Mouse (Mus musculus): ENCODE measurements around the gene Sdhb. TPM values are rescaled to one million over a fixed set of nuclear protein-coding genes. Genes with fewer than 3 reads are reported as not detected.

Sdhb gene
- polyA plus RNA-seq, 1 experiment = 703 TPM

DNA sequence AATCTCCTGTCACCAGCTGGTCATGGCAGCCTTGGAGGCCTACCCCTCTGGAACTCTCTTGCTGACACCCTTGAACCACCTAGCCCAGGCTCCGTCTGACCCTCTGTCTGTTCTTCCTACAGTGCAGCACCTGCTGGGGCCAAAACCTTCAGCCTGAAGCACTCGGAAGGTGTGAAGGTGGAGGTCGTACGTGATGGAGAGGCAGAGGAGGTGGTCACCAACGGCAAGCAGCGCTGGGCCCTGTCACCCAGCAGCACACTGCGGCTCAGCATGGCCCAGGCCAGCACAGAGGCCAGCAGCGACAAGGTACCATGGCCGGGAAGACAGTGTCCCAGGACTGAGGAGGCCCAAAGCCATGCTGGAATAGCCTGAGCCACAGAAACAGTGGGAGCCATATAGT is 43.6 kb upstream of the Sdhb start:
- Histone ChIP-seq H3K4me1 (ENCODE audit: control insufficient read depth, insufficient read depth, low read length) (no peaks in the 10 kb centered on the region), H3K36me3 (ENCODE audit: control insufficient read depth, insufficient read depth, low read length) (no peaks in the 10 kb centered on the region), H3K27me3 (replicated peaks; ENCODE audit: control insufficient read depth, insufficient read depth, low read length) (no peaks in the 10 kb centered on the region), H3K27ac (ENCODE audit: insufficient read depth, low read depth, low read length) (no peak overlapping the region), H3K4me3 (ENCODE audit: insufficient read depth, low read depth, low read length) (no peak overlapping the region)
- TF ChIP-seq CTCF (conservative IDR thresholded peaks at IDR 0.05; ENCODE audit: insufficient read depth, insufficient read length, low read depth, low read length) = no peak
- TF ChIP-seq POLR2A (IDR thresholded peaks at IDR 0.05; ENCODE audit: low read depth, low read length) = no peak
- no peak for DNase-seq
- 90% methylated on average over 9 of the region's 9 CpGs for WGBS

DNA sequence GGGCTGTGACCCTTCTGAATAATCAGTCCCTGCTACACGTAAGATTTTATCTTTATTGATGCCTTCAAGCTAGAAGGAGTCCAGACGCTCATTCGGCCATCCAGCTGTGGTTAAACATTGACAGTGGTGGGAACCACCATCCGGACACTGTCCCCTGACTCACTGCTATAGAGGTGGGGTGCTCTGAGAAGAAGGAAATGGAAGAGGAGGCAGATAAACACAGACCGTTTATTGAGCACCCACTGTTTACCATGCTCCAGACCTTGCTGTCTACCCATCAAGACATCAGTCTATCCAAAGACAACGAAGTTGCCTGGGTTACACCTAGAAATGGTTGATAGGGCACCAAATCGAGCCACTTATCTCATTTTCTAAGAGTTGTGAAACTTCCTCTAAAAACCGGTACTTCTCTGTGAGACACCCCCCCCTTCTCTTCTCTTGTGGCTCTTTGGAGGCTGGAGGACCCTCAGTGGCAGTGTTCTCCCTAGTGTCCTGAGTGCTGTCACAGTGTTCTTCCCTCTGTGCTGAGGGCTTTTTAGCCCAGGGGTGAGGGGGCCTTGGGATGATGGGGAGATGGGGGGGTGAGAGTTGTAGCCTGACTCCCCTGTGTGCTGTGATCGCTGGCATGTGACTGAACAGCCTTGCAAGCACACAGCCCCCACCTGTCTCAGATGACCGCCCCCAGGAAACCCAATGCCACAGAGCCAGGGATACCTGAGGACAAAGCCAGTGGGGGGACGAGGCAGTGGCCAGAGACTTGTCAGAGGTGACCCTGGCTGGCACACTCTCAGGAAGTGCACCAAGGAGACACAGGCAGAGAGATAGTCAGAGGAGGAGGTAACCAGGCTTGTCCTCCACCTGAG is 40.8 kb upstream of the Sdhb start:
- Histone ChIP-seq H3K27me3 (replicated peaks; ENCODE audit: control insufficient read depth, insufficient read depth, low read length) (no peaks in the 10 kb centered on the region), H3K4me1 (ENCODE audit: control insufficient read depth, insufficient read depth, low read length) (no peaks in the 10 kb centered on the region), H3K27ac (ENCODE audit: insufficient read depth, low read depth, low read length) (no peak overlapping the region), H3K36me3 (ENCODE audit: control insufficient read depth, insufficient read depth, low read length) (no peaks in the 10 kb centered on the region), H3K4me3 (ENCODE audit: insufficient read depth, low read depth, low read length) (no peak overlapping the region)
- TF ChIP-seq POLR2A (IDR thresholded peaks at IDR 0.05; ENCODE audit: low read depth, low read length) (no peak), CTCF (conservative IDR thresholded peaks at IDR 0.05; ENCODE audit: insufficient read depth, insufficient read length, low read depth, low read length) (no peak)
- DNase-seq = no peak
- WGBS = 22% methylated on average over 11 of the region's 11 CpGs

DNA sequence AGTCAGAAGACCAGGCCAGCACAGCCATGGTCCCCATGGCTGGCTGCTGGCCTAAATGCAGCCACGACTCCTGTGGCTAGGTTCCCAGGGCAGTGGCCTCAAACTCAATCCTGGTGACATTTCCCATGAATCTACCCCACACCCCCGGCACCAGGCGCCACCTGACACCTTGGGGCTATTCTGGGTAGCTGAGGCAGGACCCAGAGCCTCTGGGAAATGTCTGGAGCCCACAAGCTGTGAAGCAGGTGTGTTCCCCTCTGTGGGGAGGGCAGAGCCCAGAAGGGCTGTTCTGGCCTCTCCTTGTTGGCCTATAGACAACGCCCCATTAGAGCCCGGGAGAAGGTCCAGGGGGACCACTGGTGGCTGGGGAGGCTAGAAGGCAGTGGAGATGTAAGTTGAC is 38.5 kb upstream of the Sdhb start:
- H3K36me3 ChIP-seq (ENCODE audit: control insufficient read depth, insufficient read depth, low read length) = no peaks in the 10 kb centered on the region
- no peak for DNase-seq
- H3K27me3 ChIP-seq (replicated peaks; ENCODE audit: control insufficient read depth, insufficient read depth, low read length) = no peaks in the 10 kb centered on the region
- 77% methylated on average over 5 of the region's 5 CpGs for WGBS
- no peak overlapping the region for H3K4me3 ChIP-seq (ENCODE audit: insufficient read depth, low read depth, low read length)
- H3K27ac ChIP-seq (ENCODE audit: insufficient read depth, low read depth, low read length) = no peak overlapping the region
- H3K4me1 ChIP-seq (ENCODE audit: control insufficient read depth, insufficient read depth, low read length) = no peaks in the 10 kb centered on the region
- TF ChIP-seq CTCF (conservative IDR thresholded peaks at IDR 0.05; ENCODE audit: insufficient read depth, insufficient read length, low read depth, low read length) = no peak
- TF ChIP-seq POLR2A (IDR thresholded peaks at IDR 0.05; ENCODE audit: low read depth, low read length) = no peak

DNA sequence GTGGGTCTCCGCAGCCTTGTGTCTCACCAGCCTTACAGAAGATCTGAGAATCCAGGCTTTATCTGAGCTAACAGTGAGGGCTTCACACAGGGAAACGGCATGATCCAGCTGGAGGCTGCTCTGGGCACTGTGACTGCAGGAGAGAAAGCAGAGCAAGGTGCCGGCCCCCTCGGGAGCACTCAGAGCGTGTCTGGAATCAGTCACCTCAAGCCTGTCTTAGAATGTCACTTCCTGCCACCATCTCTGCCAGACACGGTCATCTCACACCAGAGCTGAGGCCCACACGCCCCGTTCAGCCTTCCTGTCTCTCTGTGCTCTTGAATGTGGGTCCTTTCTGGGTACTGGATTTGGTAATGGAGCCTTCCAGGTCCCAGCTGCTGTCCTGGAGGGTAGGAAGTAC is 35.4 kb upstream of the Sdhb start:
- Histone ChIP-seq H3K27me3 (replicated peaks; ENCODE audit: control insufficient read depth, insufficient read depth, low read length) (no peaks in the 10 kb centered on the region), H3K4me1 (ENCODE audit: control insufficient read depth, insufficient read depth, low read length) (no peaks in the 10 kb centered on the region), H3K36me3 (ENCODE audit: control insufficient read depth, insufficient read depth, low read length) (no peaks in the 10 kb centered on the region), H3K27ac (ENCODE audit: insufficient read depth, low read depth, low read length) (no peak overlapping the region), H3K4me3 (ENCODE audit: insufficient read depth, low read depth, low read length) (no peak overlapping the region)
- TF ChIP-seq CTCF (conservative IDR thresholded peaks at IDR 0.05; ENCODE audit: insufficient read depth, insufficient read length, low read depth, low read length) (no peak), POLR2A (IDR thresholded peaks at IDR 0.05; ENCODE audit: low read depth, low read length) (no peak)
- DNase-seq = no peak
- WGBS = 61% methylated on average over 8 of the region's 8 CpGs

DNA sequence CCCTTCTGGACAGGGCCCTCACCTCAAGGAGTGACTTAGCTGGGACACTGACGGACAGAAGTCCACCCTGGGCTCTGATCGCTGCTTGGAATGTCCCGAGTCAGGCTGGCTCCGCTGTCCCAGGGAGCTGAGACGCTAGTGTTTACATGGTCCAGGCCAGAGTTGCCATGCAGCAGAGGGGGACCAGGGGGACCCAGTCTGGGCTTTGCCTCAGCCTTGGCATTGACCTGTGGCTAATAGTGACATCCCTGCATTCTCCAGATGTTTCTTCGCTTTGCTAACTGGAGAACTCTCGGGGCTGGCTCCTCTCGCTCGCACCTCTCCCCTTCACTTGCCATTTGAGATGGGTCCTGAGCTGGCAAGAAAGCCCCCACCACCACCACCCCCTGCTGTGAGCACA is 32.7 kb upstream of the Sdhb start:
- no peak for DNase-seq
- Histone ChIP-seq H3K27me3 (replicated peaks; ENCODE audit: control insufficient read depth, insufficient read depth, low read length) (no peaks in the 10 kb centered on the region), H3K4me3 (ENCODE audit: insufficient read depth, low read depth, low read length) (no peak overlapping the region), H3K27ac (ENCODE audit: insufficient read depth, low read depth, low read length) (no peak overlapping the region), H3K4me1 (ENCODE audit: control insufficient read depth, insufficient read depth, low read length) (no peaks in the 10 kb centered on the region), H3K36me3 (ENCODE audit: control insufficient read depth, insufficient read depth, low read length) (no peaks in the 10 kb centered on the region)
- WGBS = 79% methylated on average over 9 of the region's 9 CpGs
- TF ChIP-seq POLR2A (IDR thresholded peaks at IDR 0.05; ENCODE audit: low read depth, low read length) (no peak), CTCF (conservative IDR thresholded peaks at IDR 0.05; ENCODE audit: insufficient read depth, insufficient read length, low read depth, low read length) (no peak)

DNA sequence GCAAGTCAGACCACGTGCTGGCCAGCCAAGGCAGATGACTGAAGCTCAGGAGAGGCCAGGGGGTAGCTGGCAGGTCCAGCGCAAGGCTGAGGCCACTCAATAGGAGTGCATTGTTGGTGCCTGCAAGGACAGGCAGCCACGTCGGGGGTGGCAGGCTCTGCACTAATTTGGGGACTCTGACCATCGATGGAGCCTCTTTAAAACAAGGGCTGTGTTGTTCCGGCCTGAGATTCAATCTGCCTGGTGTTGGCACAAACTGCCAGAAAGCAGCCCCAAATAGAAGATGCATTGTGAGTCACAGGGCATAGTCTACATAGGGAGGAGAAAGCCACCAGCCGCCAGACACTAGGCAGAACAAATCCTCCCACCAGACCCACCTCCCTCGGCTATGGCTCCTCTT is 31.3 kb upstream of the Sdhb start:
- no peak overlapping the region for H3K4me3 ChIP-seq (ENCODE audit: insufficient read depth, low read depth, low read length)
- 59% methylated on average over 8 of the region's 8 CpGs for WGBS
- H3K27me3 ChIP-seq (replicated peaks; ENCODE audit: control insufficient read depth, insufficient read depth, low read length) = no peaks in the 10 kb centered on the region
- TF ChIP-seq CTCF (conservative IDR thresholded peaks at IDR 0.05; ENCODE audit: insufficient read depth, insufficient read length, low read depth, low read length) (no peak), POLR2A (IDR thresholded peaks at IDR 0.05; ENCODE audit: low read depth, low read length) (no peak)
- H3K4me1 ChIP-seq (ENCODE audit: control insufficient read depth, insufficient read depth, low read length) = no peaks in the 10 kb centered on the region
- DNase-seq = no peak
- H3K36me3 ChIP-seq (ENCODE audit: control insufficient read depth, insufficient read depth, low read length) = no peaks in the 10 kb centered on the region
- H3K27ac ChIP-seq (ENCODE audit: insufficient read depth, low read depth, low read length) = no peak overlapping the region

DNA sequence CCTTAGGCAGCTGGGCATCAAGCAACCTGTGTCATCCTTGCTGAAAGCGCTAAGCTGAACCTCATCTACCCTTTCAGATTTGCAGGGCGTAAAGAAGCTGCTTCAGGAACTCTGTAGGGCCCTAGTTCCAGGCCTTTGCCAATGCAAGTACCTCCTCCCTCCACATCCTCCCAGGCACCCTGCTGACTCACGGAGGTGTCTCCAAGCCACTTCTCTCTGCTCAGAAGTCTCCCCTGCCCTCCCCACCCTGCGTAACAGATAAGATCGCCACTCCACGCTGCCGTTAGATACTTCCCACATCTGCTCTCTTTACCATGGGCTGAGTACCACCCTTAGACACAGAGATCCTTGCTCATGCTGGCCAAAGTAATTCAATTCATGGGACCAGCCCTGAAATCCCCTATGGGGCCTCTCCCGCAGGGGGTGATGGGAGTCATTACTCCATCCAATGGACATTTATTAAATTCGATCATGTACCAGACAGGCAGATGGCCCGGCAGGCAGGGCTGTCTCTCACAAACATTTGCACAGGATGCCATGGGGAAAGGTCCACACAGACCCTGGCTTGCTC is 30.0 kb upstream of the Sdhb start:
- no peak overlapping the region for H3K27ac ChIP-seq (ENCODE audit: insufficient read depth, low read depth, low read length)
- no peak for DNase-seq
- no peak for TF ChIP-seq CTCF (conservative IDR thresholded peaks at IDR 0.05; ENCODE audit: insufficient read depth, insufficient read length, low read depth, low read length)
- no peak for TF ChIP-seq POLR2A (IDR thresholded peaks at IDR 0.05; ENCODE audit: low read depth, low read length)
- H3K4me1 ChIP-seq (ENCODE audit: control insufficient read depth, insufficient read depth, low read length) = no peaks in the 10 kb centered on the region
- no peaks in the 10 kb centered on the region for H3K27me3 ChIP-seq (replicated peaks; ENCODE audit: control insufficient read depth, insufficient read depth, low read length)
- 81% methylated on average over 10 of the region's 10 CpGs for WGBS
- no peak overlapping the region for H3K4me3 ChIP-seq (ENCODE audit: insufficient read depth, low read depth, low read length)
- no peaks in the 10 kb centered on the region for H3K36me3 ChIP-seq (ENCODE audit: control insufficient read depth, insufficient read depth, low read length)
